Mouse (Mus musculus) 3134 (cell line): ENCODE results near the gene Smad3.

ENCODE experiments used
- DNase-seq: peaks from one replicate; pipeline ENCODE4 v3.0.0-alpha.2; 2011; ENCODE audit warnings: low spot score; ENCODE audit not compliant: insufficient read length; ENCODE audit errors: extremely low read depth

Gene Smad3

DNA sequence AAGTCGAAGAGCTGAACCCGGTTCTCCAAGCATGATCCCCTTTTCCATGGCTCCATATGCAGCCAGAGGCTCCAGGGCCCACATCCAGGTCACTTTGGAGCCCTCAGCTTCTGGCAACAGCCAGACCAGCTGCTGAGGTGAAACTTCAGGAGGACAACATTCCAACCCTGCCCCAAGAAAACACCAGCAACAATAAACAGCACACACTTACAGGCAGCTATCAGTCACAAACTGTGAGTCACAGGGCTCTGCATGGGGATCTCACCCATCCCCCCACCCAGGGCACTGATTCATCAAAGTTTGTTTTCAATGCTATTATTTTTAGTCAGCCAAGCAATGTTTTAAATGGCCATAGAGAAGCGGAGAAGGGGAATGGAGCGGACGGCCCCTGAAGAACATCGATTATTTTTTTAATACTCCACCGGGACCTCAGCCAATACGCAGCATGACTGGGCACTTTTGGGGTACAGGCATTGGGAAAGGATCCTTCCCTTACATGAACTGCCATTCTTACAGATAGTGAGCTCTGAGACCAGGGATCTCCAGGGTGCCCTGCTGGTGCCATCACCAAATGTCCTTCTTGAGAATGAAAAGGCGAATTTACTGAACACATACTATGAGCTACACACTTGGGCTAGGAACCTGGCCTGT, 10.0 kb downstream of the Smad3 start:
- DNase-seq: peak; percentile 61

DNA sequence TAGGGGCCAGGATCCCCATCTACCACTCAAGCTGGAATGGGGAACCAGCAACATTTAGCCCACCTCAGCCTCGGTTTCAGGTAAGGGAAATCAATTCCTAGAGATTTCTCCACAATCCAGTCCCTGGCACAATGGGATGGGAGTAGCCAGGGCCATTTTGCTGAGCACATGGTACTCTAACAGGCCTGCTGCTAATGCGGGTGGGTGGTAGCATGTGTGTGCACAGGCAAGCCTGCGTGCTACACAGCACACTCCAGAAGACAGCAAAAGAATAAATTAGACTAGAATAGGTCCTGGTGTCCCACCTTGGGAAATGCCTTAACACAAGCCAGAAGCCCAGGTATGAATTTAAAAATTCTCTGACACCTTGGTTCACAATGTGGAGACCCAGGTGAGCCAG, 10.8 kb downstream of the Smad3 start:
- DNase-seq: no peak

DNA sequence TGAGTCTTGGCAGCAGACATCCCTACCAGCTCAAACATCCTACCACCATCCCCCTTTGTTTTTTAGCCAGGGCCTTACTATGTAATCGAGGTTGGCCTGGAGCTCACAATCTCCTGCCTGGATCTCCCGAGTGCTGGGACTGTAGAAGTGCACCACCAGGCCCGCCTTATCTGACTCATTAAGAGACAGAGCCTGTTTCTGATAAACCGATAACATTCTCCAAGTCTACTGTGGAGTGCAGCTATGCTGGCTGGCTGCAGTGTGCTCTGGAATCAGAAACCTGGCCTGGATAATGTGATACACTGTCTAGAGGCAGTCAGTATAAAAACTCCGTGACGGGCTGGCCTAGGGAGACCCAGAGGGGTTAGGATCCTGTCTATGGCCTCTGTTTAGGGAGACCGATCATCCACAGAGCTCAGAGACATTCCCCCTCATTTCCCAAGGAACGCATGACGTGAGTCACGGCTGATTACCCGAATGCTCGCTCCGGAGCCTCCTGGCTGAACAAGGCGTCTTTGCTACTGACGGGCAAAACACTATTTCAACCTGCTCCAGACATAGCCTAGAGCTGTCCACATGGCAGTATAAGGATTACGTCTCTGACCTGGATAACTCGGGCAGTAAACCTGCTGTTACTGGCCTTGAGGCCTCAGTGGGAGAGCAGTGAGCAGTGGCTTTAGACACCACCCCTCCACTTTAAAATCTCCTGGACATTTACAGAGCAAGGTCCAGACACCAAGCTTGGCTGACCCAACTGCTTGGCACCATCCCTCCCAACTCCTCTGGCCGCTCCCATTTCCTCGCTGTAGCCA, 11.8 kb downstream of the Smad3 start:
- peak; percentile 25 for DNase-seq

DNA sequence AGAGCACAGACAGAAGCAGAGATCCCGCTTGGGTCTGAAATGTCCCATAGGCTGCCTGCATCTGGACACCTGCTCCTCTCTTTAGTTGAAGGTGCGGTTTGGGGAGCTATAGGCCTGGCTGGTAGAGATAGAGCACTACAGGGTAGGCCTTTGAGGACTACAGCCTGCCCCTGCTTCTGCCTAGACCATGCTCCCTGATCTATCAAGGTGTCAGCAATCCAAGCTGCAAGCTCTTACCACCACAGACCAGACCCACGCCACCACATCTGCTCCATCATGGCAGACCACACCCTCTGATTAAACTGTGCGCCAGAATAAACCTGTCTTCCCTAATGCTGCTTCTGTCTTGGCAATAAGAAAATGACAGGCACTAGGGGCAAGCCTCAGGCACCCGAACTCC, 13.2 kb downstream of the Smad3 start:
- no peak for DNase-seq

DNA sequence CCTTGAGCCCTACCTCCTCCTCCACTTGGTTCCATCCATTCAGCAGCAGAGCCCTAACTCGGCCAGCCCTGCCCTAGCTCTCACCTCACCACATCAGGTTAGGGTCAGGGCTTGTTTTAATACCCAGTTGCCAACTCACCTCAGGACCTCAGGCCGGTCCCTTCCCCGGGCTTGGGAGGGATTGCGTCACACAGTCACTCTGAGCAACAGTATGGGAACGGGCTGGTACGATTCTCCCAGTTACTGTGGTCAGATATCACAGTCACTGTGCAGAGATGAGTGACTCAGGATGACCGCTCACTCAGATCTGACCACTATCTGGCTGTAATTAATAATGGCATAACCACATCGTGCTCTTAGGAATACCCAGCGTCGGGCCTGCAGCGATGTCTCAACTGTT, 14.0 kb downstream of the Smad3 start:
- DNase-seq: peak; percentile 78

DNA sequence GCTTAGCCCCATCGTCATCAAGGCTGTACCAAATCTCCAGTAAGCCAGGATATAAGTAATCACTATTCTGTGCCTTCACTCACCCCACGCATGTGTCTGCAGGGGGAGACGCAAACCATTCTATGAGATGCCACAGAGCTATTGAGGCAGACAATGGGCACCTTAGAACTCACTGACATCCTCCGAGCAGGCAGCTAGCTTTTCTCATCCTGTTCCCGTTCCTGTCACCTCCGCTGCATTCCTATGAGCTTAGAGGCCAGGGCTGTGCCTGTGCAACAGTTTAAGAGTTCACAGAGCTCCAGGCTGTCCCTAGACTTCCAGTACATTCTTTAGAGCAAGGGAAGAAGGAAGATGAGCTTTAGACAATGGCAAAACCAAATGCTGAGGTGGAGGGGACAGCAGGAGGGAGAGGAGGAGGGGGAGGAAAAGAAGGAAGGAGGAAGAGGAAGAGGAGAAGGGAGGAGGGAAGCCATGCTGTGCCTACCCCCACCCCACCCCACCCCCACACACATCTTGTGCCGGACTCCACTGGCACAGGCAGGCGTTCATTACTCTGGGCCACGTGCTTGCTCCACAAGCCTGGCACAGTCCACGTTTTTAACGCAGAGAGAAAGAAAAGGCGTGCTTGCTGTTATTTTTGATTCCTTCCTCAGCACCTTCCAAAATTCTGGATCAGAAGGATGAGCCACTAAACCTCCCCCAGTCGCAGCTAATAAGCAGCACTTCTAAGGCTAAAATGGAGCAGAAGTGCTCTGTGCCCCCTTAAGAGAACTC, 14.7 kb downstream of the Smad3 start:
- peak; percentile 38 for DNase-seq

DNA sequence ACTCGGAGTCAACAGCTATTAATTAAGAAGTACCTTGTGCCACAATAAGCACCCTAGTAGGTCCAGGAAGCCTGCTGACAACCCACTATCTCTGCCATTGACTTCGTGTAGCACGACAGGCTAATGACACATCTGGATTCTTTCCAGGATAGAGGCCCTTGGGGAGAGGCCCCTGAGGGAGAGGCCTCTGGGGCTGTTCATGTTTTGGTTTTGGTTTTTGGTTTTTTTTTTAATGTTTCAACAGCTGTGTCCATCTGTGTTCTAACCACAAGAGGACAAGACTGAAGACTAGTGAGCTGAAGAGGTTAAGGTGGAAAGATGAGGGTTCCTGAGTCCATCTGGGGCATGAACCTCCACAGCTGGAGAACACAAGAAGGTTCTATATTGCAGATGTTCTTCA, 15.5 kb downstream of the Smad3 start:
- DNase-seq: peak; percentile 65

DNA sequence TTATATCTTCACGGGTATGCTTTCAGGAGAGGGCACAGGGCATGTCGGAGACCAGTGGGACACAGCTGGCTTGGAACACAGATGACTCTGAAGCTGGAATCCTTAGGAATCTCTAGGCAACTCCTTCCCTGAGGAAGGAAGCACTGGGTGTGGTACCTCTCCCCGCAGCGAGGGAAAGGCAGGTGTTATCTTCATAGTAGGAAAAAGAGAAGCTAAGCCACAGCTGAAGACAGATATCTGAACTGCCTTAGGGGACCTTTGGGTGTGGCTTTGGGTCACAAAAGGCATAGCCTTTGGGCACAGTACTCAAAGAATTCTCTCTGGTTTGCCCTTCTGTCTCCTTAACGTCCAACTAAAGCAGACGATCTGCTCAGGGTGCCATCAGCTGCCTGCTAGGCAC, 16.0 kb downstream of the Smad3 start:
- DNase-seq: no peak

DNA sequence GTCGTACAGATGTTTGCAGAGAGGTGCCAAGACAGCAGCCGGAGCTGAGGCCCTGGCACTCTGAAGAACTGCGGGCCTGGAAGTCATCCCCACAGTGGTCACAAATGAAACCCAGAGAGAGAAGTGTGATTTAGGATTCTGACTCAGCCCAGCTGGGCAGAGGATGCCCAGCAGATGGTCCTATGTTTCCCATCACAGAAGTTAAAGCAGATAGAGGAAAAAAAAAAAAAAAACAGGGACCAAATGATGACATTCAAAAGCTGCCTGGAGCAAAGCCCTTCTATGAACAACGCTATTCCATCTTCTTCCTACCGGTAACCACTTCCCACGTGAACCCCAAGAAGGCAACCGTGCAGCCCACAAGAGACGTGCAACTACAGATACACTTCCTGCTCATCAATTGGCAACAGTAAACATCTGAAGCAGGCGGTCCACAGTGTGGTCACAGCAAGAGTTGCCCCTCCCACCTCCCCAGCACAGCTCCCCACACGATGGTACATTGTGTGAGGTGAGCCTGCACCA, 17.4 kb downstream of the Smad3 start:
- DNase-seq: no peak

DNA sequence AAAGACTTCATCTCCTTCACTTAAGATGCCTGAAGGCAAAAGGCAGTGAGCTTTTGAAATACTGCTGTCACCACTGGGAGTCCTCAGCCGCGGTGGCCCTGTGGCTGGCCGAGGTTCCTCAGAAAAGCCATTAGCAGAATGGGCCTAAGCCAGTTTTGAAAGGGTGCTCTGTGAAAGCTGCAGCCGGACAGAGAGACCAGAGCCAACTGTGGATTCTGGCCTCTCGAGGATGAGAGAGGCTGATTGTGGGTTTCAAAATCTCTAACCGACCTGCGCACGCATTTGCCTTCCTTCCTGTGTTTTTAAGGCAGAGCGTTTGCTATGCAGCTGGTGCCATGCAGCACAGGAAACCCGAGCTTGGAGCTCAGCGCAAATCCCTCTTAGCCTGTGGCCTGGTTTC, 19.0 kb downstream of the Smad3 start:
- no peak for DNase-seq

DNA sequence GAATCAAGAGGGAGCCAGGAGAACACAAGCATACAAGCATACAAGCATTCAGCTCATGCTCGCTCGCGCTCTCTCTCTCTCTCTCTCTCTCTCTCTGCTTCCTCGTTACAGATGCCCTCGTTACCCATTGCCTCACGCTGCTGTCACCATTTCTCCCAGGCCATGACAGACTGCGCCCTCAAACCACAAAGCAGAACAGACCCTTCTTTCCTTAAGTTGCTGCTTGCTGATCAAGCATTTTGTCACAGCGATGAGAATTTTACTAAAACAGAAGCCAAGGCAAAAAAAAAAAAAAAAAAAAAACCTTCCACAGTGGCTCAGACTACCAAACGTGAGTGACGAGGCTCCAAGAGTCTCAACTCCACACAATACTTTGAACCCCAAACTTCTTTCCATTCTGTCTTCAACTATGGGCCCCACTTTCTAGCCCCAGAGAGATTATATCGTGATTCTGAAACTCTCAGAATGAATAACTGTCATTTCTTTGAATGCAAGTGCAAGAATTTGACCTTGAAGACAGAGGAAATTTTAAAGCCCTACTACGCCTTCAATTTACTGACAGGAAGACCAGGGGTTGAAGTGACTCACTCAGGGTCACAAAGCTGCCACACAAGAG, 19.6 kb downstream of the Smad3 start:
- DNase-seq: no peak

DNA sequence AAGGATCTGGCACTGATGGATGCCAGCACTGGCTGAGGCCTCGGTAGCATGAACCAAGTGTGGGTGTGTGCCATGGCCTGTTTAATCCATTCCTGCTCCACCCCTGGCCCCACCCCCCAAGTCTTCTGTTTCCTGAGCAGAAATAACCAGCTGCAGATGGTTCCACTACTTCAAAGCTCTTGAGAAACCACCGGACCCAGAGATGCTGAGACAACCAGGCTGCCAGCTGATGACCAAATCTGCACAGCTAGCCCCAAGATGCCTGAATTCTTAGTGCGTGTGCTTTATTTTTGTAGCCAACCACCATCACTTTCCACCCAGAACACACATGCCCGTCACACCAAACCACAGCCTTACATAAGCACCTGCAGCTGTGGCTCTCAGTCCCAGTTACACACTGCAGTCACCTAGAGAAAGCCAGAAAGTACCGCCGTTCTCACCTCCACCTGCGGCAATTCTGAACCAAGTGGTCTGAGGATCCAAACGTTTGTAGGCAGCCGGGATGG, 20.3 kb downstream of the Smad3 start:
- DNase-seq: peak; percentile 79

DNA sequence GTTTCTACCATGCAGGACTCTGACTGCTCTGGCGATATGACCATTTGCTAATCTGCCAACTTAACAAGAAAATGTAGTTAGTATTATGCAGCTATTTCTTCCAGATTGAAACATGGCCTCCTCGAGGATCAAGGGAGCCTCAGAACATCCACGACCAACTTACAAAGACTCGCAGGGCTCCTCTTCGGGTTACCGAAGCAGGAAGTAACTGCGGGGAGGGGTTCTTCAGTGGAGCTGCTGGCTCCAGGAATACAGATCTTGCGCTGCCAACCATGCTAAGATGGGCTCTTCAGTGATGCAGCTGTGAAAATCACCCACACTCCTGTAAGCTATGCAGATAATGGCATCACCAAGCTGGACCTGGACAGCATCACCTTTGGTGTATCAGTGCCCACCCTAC, 23.5 kb downstream of the Smad3 start:
- no peak for DNase-seq

DNA sequence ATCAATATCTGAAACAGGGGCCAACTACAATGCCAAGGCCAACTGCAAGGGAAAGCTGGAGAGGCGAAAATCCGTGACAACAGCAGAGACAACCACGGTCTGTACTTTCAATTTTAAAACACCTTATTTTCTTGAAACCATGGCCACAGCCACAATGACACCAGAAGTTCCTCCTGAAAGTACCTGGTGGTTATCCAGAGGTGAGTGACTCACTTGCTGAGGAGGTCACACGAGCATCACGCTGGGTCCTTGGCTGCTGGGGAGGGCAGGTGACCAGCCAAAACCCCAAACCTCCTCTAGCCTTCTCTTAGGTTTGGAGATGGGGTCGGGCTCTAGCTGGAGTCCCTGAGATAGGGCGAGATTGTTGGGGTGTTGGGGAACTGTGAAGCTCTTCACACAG, 25.1 kb downstream of the Smad3 start:
- no peak for DNase-seq

DNA sequence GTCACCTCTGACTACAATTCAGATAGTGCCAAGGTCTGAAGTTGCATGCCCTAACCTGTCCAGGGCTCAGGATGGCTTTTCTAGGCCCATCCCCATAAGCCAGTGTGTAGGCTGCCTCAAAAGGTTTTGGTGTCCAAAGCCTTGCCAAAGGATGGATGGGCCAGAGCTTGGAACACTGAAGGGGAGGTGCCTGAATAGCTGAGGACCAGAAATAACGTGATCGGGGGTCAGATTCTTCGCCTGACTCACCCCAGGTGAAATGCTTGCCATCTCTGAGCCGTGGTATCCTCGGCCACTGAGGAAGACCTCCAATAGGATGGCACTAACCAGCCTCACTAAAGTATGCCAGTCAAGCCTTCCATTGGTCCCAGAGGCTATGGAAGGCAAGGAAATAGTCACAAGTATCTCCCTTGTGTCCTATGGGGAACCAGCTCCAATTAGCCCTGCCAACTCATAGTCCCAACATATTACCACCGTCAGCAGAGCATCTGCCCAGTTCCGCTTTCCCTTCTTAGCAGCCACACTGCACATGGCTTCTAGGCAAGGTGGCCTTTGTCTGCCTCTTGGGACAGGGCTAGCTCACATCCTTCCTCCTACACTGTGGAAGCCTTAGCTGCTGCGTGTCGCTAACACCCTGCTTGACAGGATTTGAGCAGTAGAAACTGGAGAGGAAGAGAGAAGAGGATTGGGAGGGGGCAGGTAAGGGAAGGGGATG, 26.5 kb downstream of the Smad3 start:
- no peak for DNase-seq

DNA sequence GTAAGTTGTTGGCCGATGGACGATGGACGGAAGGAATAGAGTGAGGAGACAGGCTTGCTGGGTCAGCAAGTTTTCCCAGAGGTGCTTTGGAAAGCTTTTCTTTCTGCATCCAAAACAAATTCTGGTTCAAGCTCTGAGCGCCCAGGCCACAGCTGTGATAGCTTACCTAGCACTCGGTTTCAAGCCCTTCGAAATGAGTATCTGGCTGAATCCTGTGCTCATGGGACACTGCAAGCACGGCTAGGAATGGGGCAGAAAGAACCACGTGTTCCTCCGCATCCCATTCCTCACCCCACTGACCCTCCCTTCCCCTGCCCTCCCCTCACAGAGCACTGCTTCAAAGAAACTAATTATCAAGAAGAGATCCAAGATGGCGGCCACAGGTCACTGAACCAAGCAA, 28.8 kb downstream of the Smad3 start:
- no peak for DNase-seq

DNA sequence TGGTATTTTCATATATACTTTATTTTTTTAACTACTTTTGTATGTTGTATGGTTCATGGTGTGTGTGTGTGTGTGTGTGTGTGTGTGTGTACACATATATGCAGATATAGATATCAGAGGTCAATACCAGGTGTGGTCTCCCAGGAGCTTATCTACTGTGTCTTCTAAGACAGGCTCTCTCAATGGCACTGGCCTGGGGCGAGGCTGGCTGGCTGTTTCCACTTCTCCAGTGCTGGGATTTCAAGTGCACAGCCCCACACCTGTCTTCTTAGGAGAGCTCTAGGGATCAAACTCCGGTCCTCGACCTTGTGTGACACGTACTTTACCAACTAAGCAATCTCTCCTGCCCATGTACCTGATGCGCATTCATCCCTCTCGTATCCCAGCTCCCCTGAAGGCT, 30.7 kb downstream of the Smad3 start:
- no peak for DNase-seq

DNA sequence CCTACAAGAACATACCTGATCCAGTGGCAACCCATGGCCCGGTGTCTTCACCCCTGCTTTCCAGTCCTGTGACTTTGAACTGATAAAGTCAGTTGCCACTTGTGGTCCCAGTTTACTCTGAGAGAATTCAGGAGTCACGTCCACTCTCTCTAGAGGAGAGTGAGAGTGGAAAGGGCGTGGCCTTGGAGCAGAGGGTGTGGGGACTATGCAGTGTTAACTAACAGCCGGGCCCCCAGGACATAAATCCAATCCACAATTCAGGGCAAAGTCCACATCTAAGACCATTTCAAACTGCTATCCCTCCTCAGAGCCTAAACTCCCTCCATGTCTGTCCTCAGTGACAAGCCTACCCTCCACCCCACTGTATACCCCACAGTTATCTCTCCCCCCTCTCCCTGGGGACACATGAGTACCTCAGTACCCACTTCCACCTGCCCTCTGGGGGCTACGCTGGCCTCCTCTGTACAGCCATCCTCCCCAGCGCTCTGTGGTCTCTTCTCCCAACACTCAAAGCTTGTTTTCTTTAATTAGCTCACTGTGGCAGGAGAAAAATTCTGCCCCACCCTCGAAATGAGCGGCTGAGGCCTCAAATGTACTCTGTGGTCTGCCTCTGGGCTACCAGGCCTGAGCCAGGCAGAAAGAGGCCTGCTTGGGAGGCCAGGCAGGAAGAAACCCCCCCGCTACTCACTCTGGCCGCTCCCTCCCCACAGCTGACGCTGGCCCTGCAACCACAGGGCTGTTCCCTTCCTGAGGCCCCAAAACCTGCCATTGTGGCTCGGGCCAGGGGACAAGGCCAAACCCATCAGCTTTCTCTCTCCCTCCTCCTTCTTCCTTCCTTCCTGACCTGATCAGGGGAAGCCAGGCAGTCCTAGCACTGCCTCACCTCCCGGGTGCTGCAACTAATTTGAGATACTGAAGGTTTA, 31.4 kb downstream of the Smad3 start:
- DNase-seq: peak; percentile 82

DNA sequence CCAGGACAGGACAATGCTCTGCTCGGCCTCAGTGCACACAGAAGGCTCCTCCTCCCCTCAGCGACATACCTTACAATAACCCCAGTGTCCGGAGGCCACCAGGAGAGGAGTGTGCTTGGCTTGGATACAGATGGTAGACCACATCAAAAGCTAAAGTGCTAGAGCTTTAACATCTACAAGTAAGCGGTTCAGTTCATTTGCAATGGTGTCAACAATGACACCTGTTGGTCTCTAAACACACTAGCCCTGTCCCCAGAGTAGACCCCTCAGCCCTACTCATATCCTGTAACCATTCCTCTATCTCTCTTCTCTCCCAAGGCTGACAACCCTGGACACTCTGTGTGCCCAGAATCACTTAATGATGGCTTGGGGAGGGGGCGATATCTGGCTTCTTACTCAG, 33.0 kb downstream of the Smad3 start:
- no peak for DNase-seq
